Mouse (Mus musculus): Measurements from ENCODE around the gene Rgl2. TPM values are rescaled to one million over a fixed set of nuclear protein-coding genes. Genes with fewer than 3 reads are reported as not detected.

Rgl2 gene
- total RNA-seq, 2 experiments from 2014 or later, result 67.1 to 68.4 TPM

DNA sequence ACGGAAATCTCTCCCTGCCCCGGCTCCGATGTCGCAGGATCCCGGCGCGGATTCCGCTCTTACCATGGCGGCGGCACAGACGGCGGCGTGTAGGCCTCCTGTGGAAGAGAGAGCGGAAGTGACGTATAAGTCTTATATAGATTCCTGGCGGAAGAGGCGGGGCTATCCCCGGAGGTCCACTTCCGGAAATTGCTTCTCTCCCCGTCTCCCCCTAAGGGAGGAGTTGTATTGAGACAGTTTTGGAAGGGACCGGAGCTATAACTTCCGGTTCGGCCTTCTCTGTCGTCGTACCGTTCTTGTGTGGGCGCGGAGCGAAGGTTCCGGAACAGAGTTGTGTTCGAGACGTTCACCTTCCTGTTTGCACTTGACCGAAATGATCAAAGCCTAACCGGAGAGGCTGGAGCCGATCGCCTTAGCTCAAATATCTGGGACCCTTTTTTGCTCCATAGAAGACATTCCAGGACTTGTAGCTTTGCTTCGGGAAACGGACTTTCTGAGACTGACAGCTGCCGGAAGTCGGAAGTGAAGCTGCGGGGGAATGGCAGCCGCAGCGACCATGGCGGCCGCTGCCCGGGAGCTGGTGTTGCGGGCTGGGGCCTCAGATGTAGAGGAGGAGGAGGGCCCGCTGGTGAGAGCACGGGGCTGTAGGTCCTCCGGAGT is 26.3 kb downstream of the Rgl2 start, which contains the start of the genes Vps52 and Rps18:
Vps52 (plus strand) TSS at position 258 of the 660 bp plus-strand sequence.
Rps18 (minus strand) TSS at position 447 of the 660 bp plus-strand sequence.
- peak; percentile 95 to 98 for DNase-seq (ENCODE audit: extremely low spot score in 1 of 2, low spot score in 2 of 2)
- intact Hi-C loops (cut with DNase I), result no loop called here

GRCm38 (mm10) chr17:33956336-33956735 is 27.0 kb downstream of the Rgl2 start:
- DNase-seq (ENCODE audit: extremely low spot score in 1 of 2, low spot score in 2 of 2), result no peak
- intact Hi-C loops (cut with DNase I), result no loop called here

DNA sequence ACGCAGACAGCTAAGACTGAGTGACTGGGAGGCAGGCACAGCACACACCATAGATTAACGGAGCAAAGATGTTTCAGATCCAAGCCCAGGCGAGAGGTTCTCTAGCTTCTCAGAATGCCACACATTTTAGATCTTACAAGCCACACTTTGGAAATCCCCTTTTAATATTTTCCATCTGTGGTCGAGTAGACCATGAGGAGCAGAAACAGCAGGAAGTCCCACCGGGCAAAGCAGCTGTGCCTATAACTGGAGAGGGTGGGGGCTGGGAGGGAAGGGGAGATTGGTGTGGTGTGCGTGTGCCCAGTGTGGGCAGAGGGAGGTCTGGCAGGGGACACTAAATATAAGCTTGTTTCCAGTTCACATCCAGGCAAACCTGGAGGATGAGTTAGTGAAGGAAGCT is 28.1 kb downstream of the Rgl2 start:
- intact Hi-C loops (cut with DNase I), result loop anchor here (1.0 kb wide), 1 partner anchor 64 kb away; no protein-coding TSS in a partner anchor
- DNase-seq (ENCODE audit: extremely low spot score in 1 of 2, low spot score in 2 of 2), result no peak

GRCm38 (mm10) chr17:33958451-33958850 is 29.1 kb downstream of the Rgl2 start:
- DNase-seq (ENCODE audit: extremely low spot score in 1 of 2, low spot score in 2 of 2), result no peak
- intact Hi-C loops (cut with DNase I), result no loop called here

DNA sequence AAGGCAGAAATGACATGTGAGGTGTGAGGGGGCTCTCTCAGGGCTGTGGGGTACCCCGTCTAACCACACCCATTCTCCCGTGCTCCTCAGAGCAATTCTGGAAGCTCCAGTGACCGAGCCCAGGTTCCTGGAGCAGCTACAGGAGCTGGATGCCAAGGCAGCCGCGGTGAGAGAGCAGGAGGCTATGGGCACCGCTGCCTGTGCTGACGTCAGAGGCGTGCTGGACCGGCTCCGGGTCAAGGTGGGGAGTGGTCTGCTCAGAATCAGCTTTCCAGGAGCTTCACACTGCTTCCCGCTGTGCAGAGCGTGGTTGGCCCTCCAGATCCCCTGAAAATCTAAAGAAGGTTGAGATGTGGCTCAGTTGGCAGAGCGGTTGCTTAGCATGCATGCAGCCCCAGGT is 29.8 kb downstream of the Rgl2 start:
- DNase-seq (ENCODE audit: extremely low spot score in 1 of 2, low spot score in 2 of 2), result no peak

GRCm38 (mm10) chr17:33959948-33960347 is 30.6 kb downstream of the Rgl2 start:
- no peak for DNase-seq (ENCODE audit: extremely low spot score in 1 of 2, low spot score in 2 of 2)

More for the DNA sequence above, 29.8 kb downstream of the Rgl2 start:
- intact Hi-C loops (cut with DNase I), result no loop called here

GRCm38 (mm10) chr17:33962876-33963275 is 33.5 kb downstream of the Rgl2 start:
- DNase-seq (ENCODE audit: extremely low spot score in 1 of 2, low spot score in 2 of 2), result no peak
- intact Hi-C loops (cut with DNase I), result no loop called here

More at GRCm38 (mm10) chr17:33959948-33960347, 30.6 kb downstream of the Rgl2 start:
- intact Hi-C loops (cut with DNase I), result loop anchor here (2.0 kb wide), 1 partner anchor 1319 kb away; no protein-coding TSS in a partner anchor

DNA sequence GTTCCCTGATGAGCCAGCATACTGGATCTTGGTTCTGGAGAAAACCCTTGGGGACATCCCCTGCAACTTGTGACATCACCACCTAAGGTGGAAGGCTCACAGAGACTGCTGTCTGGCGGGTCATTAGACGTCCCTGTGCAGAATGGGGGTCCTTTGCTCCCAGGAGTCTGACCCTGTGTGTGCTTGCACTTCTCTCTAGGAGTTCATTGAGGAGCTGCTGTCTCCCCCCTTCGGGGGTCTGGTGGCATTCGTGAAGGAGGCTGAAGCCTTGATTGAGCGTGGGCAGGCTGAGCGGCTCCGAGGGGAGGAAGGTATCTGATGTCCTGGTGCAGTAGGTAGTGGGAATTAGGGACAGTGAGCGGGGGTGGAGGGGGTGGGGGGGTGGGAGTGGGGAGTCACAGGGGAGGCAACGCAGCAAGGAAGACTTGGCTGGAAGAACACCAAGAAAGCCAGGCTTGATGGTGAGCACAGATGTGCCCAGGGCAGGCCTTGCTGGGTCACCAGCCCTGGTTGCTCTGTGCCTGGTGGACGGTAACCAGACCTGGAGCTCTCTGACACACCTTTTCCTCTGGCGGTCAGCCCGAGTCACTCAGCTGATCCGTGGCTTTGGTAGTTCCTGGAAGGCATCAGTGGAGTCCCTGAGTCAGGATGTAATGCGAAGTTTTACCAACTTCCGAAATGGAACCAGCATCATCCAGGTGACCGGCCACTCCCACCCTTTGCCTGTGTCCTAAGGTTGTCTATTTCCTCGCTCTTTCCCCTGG is 35.9 kb downstream of the Rgl2 start:
- no peak for DNase-seq (ENCODE audit: extremely low spot score in 1 of 2, low spot score in 2 of 2)
- intact Hi-C loops (cut with DNase I), result no loop called here

DNA sequence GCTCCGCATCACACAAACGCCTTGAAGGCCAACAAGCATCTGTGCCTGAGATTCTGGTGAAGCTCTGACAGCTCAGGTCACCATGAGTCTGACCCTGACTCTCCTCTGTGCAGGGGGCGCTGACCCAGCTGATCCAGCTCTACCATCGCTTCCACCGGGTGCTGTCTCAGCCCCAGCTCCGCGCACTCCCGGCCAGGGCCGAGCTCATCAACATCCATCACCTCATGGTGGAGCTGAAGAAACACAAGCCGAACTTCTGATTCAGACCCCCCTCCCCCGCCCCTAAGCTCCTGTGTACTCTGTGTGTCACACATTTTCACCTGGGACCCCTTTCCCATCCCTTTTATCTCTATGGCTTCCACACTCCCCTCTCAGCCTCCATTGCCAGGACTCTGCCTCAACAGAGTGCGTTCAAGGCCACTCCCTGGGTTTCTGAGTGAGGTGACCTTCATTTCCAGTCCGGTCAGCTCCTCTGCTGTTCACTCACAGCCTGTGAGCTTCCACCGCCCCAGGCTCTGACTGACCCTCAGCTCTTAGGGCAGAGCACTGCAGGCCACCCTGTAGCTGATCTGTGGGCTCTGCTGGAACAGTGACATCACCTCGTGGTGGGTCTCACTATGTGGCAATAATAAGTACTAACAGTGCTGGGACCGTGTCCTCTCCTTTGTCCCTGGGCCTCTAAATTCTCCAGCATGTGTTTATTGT is 36.7 kb downstream of the Rgl2 start:
- intact Hi-C loops (cut with DNase I), result no loop called here
- peak in 1 of 2 experiments; percentile 42 for DNase-seq (ENCODE audit: extremely low spot score in 1 of 2, low spot score in 2 of 2)

GRCm38 (mm10) chr17:33968489-33968888 is 39.1 kb downstream of the Rgl2 start:
- DNase-seq (ENCODE audit: extremely low spot score in 1 of 2, low spot score in 2 of 2), result peak; percentile 67 to 74
- intact Hi-C loops (cut with DNase I), result no loop called here

- intact Hi-C loops (cut with DNase I), result no loop called here
- DNase-seq (ENCODE audit: extremely low spot score in 1 of 2, low spot score in 2 of 2), result no peak
These were observed 39.6 kb downstream of the Rgl2 start for GRCm38 (mm10) chr17:33968927-33969326.

GRCm38 (mm10) chr17:33969394-33969793 is 40.1 kb downstream of the Rgl2 start:
- intact Hi-C loops (cut with DNase I), result no loop called here

GRCm38 (mm10) chr17:33972691-33973090 is 43.3 kb downstream of the Rgl2 start:
- no peak for DNase-seq (ENCODE audit: extremely low spot score in 1 of 2, low spot score in 2 of 2)
- intact Hi-C loops (cut with DNase I), result loop anchor here (2.0 kb wide), 1 partner anchor 1296 kb away; no protein-coding TSS in a partner anchor

More at GRCm38 (mm10) chr17:33969394-33969793, 40.1 kb downstream of the Rgl2 start:
- DNase-seq (ENCODE audit: extremely low spot score in 1 of 2, low spot score in 2 of 2), result no peak

GRCm38 (mm10) chr17:33973572-33973971 is 44.2 kb downstream of the Rgl2 start:
- no peak for DNase-seq (ENCODE audit: extremely low spot score in 1 of 2, low spot score in 2 of 2)
- intact Hi-C loops (cut with DNase I), result loop anchor here (2.0 kb wide), 1 partner anchor 1295 kb away; no protein-coding TSS in a partner anchor

GRCm38 (mm10) chr17:33977861-33978557 is 48.7 kb downstream of the Rgl2 start:
- intact Hi-C loops (cut with DNase I), result no loop called here
- no peak for DNase-seq (ENCODE audit: extremely low spot score in 1 of 2, low spot score in 2 of 2)

GRCm38 (mm10) chr17:33978631-33979031 is 49.3 kb downstream of the Rgl2 start:
- intact Hi-C loops (cut with DNase I), result no loop called here
- DNase-seq (ENCODE audit: extremely low spot score in 1 of 2, low spot score in 2 of 2), result peak in 1 of 2 experiments; percentile 77

DNA sequence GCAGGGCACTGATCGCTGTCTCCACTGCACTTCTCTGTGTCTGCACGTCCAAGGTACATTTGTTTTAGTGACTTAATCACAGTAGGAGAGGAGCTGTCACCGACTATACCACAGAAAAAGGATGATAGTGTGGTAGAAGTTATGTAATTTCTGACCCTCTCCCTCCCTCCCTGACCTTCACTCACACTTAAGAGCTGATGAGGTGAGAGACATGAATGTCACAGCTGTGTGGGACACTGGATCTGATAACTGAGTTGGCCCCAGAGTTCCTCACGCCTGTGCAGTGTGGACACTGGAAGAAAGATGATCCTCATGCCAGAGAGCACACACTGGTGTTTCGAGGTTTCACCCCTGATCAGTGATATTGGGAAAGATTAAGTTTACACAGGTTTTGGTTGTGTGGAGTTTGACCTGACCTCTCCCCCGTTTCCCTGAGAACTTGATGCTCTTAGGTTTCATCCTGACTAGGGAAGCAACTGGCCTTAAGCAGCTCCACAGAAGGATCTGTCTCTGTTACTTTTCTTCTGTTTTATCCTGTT is 50.2 kb downstream of the Rgl2 start:
- intact Hi-C loops (cut with DNase I), result no loop called here
- no peak for DNase-seq (ENCODE audit: extremely low spot score in 1 of 2, low spot score in 2 of 2)
